Mouse (Mus musculus): ENCODE measurements at regions not wholly inside any gene's neighbourhood (a gene's known extent, or its start where the extent isn't known, plus 50 kb on each side); places are given as distances from the start of the nearest gene placed in this dataset.

- TF ChIP-seq EP300 (IDR thresholded peaks at IDR 0.05; ENCODE audit: low read depth) (no peak), CTCF (IDR thresholded peaks at IDR 0.05; ENCODE audit: low read depth) (no peak)
These were observed 59.9 kb upstream of the Lrrn2 start for GRCm38 (mm10) chr1:132820136-132820535.
